Mouse (Mus musculus) embryo, embryonic 10.5 days (tissue): ENCODE data around the gene Olfr263.
"Not testable (repeated sequence)": the region's sequence is repeated elsewhere in the genome, so short reads cannot be mapped to it uniquely, and the experiment has no call there.

Experiments
- DNase-seq: peaks from one replicate; pipeline ENCODE4 v3.0.0-alpha.2; 2015; ENCODE audit warnings: low spot score

The Olfr263 gene

GRCm38 (mm10) chr13:21129339-21129738 is at the start of gene Olfr263:
Olfr263 (plus strand) TSS chr13:21129639.
- DNase-seq: not testable (repeated sequence)

GRCm38 (mm10) chr13:21082686-21083085 is 46.8 kb upstream of the Olfr263 start:
- DNase-seq: no peak

- no peak for DNase-seq
Measured at GRCm38 (mm10) chr13:21109759-21110158, 19.7 kb upstream of the Olfr263 start.

GRCm38 (mm10) chr13:21110441-21110840 is 19.0 kb upstream of the Olfr263 start:
- DNase-seq: no peak

GRCm38 (mm10) chr13:21111183-21111582 is 18.3 kb upstream of the Olfr263 start, which contains the start of gene Olfr1369-ps1:
Olfr1369-ps1 (plus strand) TSS chr13:21111483.
- not testable (repeated sequence) for DNase-seq

GRCm38 (mm10) chr13:21114121-21114520 is 15.3 kb upstream of the Olfr263 start:
- DNase-seq: no peak

GRCm38 (mm10) chr13:21142421-21142820 is 13.0 kb downstream of the Olfr263 start:
- peak; percentile 17 for DNase-seq

- no peak for DNase-seq
Measured at GRCm38 (mm10) chr13:21145767-21146166, 16.3 kb downstream of the Olfr263 start, which contains the start of gene Olfr1368. Olfr1368 (minus strand) TSS chr13:21145867.

GRCm38 (mm10) chr13:21155888-21156287 is 26.4 kb downstream of the Olfr263 start:
- DNase-seq: no peak

- DNase-seq: peak; percentile 32
Measured at GRCm38 (mm10) chr13:21158071-21158470, 28.6 kb downstream of the Olfr263 start.

- peak; percentile 95 for DNase-seq
Measured at GRCm38 (mm10) chr13:21158785-21159474, 29.5 kb downstream of the Olfr263 start.

- peak; percentile 58 for DNase-seq
Measured at GRCm38 (mm10) chr13:21159475-21159819, 30.0 kb downstream of the Olfr263 start.

- peak; percentile 55 for DNase-seq
Measured at GRCm38 (mm10) chr13:21160041-21160511, 30.6 kb downstream of the Olfr263 start.

GRCm38 (mm10) chr13:21160657-21161590 is 31.5 kb downstream of the Olfr263 start:
- DNase-seq: peak; percentile 98

GRCm38 (mm10) chr13:21161591-21161990 is 32.2 kb downstream of the Olfr263 start:
- no peak for DNase-seq

GRCm38 (mm10) chr13:21162591-21162990 is 33.2 kb downstream of the Olfr263 start:
- no peak for DNase-seq

GRCm38 (mm10) chr13:21166936-21167909 is 37.8 kb downstream of the Olfr263 start:
- peak; percentile 95 for DNase-seq

- peak; percentile 80 for DNase-seq
Measured at GRCm38 (mm10) chr13:21167910-21168300, 38.5 kb downstream of the Olfr263 start.

GRCm38 (mm10) chr13:21168371-21169011 is 39.1 kb downstream of the Olfr263 start:
- peak; percentile 74 for DNase-seq

- DNase-seq: peak; percentile 40
Measured at GRCm38 (mm10) chr13:21169121-21169656, 39.8 kb downstream of the Olfr263 start.
